Mouse (Mus musculus): ENCODE data around the gene Trp53i13. TPM values are rescaled to one million over a fixed set of nuclear protein-coding genes. Genes with fewer than 3 reads are reported as not detected.
A peak's percentile ranks its signal among the peaks of the same experiment; 100 is the strongest.

The Trp53i13 gene
- polyA plus RNA-seq, 1 experiment from 2014 or later: 28.5 TPM

- Histone ChIP-seq H3K4me3 (replicated peaks) (no peak overlapping the region), H3K9me3 (no peaks in the 10 kb centered on the region), H3K27ac (no peak overlapping the region), H3K4me2 (replicated peaks) (no peak overlapping the region), H3K9ac (no peak overlapping the region), H3K27me3 (replicated peaks) (peaks cover 61% of the 10 kb centered on the region), H3K4me1 (replicated peaks) (peaks cover 14% of the 10 kb centered on the region), H3K36me3 (no peaks in the 10 kb centered on the region)
- WGBS: 74% methylated on average over 10 of the region's 10 CpGs
- no peak for ATAC-seq
These were observed 52.0 kb downstream of the Trp53i13 start for GRCm38 (mm10) chr11:77463786-77464185.

- Histone ChIP-seq H3K27ac (no peak overlapping the region), H3K36me3 (no peaks in the 10 kb centered on the region), H3K27me3 (replicated peaks) (peaks cover 57% of the 10 kb centered on the region), H3K4me1 (replicated peaks) (peaks cover 14% of the 10 kb centered on the region), H3K4me3 (replicated peaks) (peak overlapping the region; percentile 53), H3K9ac (no peak overlapping the region), H3K4me2 (replicated peaks) (peak overlapping the region; percentile 99), H3K9me3 (no peaks in the 10 kb centered on the region)
- no peak for ATAC-seq
- 39% methylated on average over 8 of the region's 8 CpGs for WGBS
These were observed 52.7 kb downstream of the Trp53i13 start for GRCm38 (mm10) chr11:77463101-77463445.

- peak within 1 kb of the TSS; percentile 49 for H3K9ac ChIP-seq
- WGBS: under 1% methylated on average over 71 of the region's 73 CpGs
- H3K4me3 ChIP-seq (replicated peaks): peak within 1 kb of the TSS; percentile 53
- H3K9me3 ChIP-seq: no peaks in the 10 kb centered on the region
- ATAC-seq: peak; percentile 81
- H3K27me3 ChIP-seq (replicated peaks): peaks cover 51% of the 10 kb centered on the region
- no peak within 1 kb of the TSS for H3K27ac ChIP-seq
- no peaks in the 10 kb centered on the region for H3K36me3 ChIP-seq
- H3K4me1 ChIP-seq (replicated peaks): peaks cover 14% of the 10 kb centered on the region
- H3K4me2 ChIP-seq (replicated peaks): peak within 1 kb of the TSS; percentile 99
These were observed 53.3 kb downstream of the Trp53i13 start, which contains the start of gene Coro6 for GRCm38 (mm10) chr11:77462283-77463100. Gene Coro6 (plus strand): TSS chr11:77462411.

DNA sequence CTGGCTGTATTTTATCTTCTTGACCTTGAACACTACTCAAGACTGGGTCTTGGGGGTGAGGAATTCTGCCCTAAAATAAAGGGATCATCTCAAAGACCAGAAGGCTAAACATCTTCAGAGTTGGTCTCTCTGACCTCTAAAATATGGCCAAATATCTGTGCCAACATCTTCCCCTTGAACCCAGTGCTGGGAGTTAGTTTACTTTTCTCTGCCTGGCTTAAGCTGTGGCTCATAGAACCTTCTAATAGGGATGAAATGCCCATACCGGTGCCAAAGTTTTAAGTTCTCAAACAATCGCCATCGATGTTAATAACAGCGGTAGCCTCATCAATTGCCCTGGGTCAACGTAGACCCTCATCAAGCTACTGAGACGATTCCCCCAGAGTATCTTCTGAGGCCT is 53.9 kb downstream of the Trp53i13 start:
- H3K9ac ChIP-seq: peak overlapping the region; percentile 49
- H3K4me3 ChIP-seq (replicated peaks): peak overlapping the region; percentile 53
- peaks cover 45% of the 10 kb centered on the region for H3K27me3 ChIP-seq (replicated peaks)
- H3K4me1 ChIP-seq (replicated peaks): peaks cover 11% of the 10 kb centered on the region
- H3K27ac ChIP-seq: no peak overlapping the region
- H3K36me3 ChIP-seq: no peaks in the 10 kb centered on the region
- ATAC-seq: no peak
- peak overlapping the region; percentile 99 for H3K4me2 ChIP-seq (replicated peaks)
- no peaks in the 10 kb centered on the region for H3K9me3 ChIP-seq
- 8% methylated on average over 6 of the region's 6 CpGs for WGBS

Other genes starting within 250 kb of the Trp53i13 start
- 0.06 TPM in 1 of 2 replicates, not detected in the other for gene Coro6, start 53.6 kb downstream of the Trp53i13 start, polyA plus RNA-seq (2015; fragmentation: Nextera tagmentation; extraction: Ambion mirVana)
- gene Ankrd13b, start 26.3 kb downstream of the Trp53i13 start, polyA plus RNA-seq (2015; fragmentation: Nextera tagmentation; extraction: Ambion mirVana): 4.9 and 5.1 TPM in 2 replicates
- gene Git1, start 22.4 kb downstream of the Trp53i13 start, polyA plus RNA-seq (2015; fragmentation: Nextera tagmentation; extraction: Ambion mirVana): 10.7 and 11.8 TPM in 2 replicates
- gene Abhd15, start 859 bp downstream of the Trp53i13 start, polyA plus RNA-seq (2015; fragmentation: Nextera tagmentation; extraction: Ambion mirVana): 3.5 and 3.6 TPM in 2 replicates
- not detected in 2 replicates for gene Gm10392, start 3.2 kb upstream of the Trp53i13 start, polyA plus RNA-seq (2015; fragmentation: Nextera tagmentation; extraction: Ambion mirVana)
- gene Taok1, start 91.8 kb upstream of the Trp53i13 start, polyA plus RNA-seq (2015; fragmentation: Nextera tagmentation; extraction: Ambion mirVana): 12.1 and 12.8 TPM in 2 replicates
- gene Nufip2, start 170.2 kb upstream of the Trp53i13 start, polyA plus RNA-seq (2015; fragmentation: Nextera tagmentation; extraction: Ambion mirVana): 4.6 and 4.8 TPM in 2 replicates
- gene Cryba1, start 209.3 kb upstream of the Trp53i13 start, polyA plus RNA-seq (2015; fragmentation: Nextera tagmentation; extraction: Ambion mirVana): 0.18 TPM in 1 of 2 replicates, not detected in the other
- 27.7 and 32.1 TPM in 2 replicates for gene Myo18a, start 247.3 kb upstream of the Trp53i13 start, polyA plus RNA-seq (2015; fragmentation: Nextera tagmentation; extraction: Ambion mirVana)

Data from intestine, embryonic 15.5 days (tissue).